Mouse (Mus musculus) ES-E14 (cell line): Measurements from ENCODE around the gene Mfge8. TPM values are rescaled to one million over a fixed set of nuclear protein-coding genes. Genes with fewer than 3 reads are reported as not detected.
A peak's percentile ranks its signal among the peaks of the same experiment; 100 is the strongest.

Experiments used
- DNase-seq: peaks from one replicate; pipeline ENCODE4 v3.0.0-alpha.2; 2013; ENCODE audit warnings: low read depth, low spot score
- H3K27ac ChIP-seq: 2 replicates; pipeline ENCODE4 v1.5.1; 2012; ENCODE audit warnings: low read depth, mild to moderate bottlenecking, low read length, moderate library complexity, mixed read lengths; ENCODE audit not compliant: poor library complexity, insufficient read depth, severe bottlenecking
- H3K36me3 ChIP-seq: 2 replicates; pipeline ENCODE4 v1.6.1; 2012; ENCODE audit warnings: mild to moderate bottlenecking, low read length, moderate library complexity, mixed read lengths; ENCODE audit not compliant: control insufficient read depth, poor library complexity, insufficient read depth, severe bottlenecking
- H3K4me1 ChIP-seq, 2 experiments: fragments of 150-350 bp in 1 of 2; sonication (generic) in 1 of 2; 2 replicates each; pipeline ENCODE4 v1.6.1; 2012; ENCODE audit warnings: low read length in 2 of 2, mild to moderate bottlenecking in 1 of 2, mixed read lengths in 1 of 2; ENCODE audit not compliant: control insufficient read depth in 2 of 2, insufficient read depth in 2 of 2, poor library complexity in 1 of 2
- H3K4me3 ChIP-seq, 2 experiments: fragments of 150-350 bp in 1 of 2; sonication (generic) in 1 of 2; 2 replicates each; pipeline ENCODE4 v1.5.1; 2012; ENCODE audit warnings: low read length in 2 of 2, low read depth in 1 of 2, mild to moderate bottlenecking in 1 of 2, mixed read lengths in 1 of 2; ENCODE audit not compliant: insufficient read depth in 1 of 2, poor library complexity in 1 of 2, severe bottlenecking in 1 of 2
- H3K9ac ChIP-seq: 2 replicates; pipeline ENCODE4 v1.6.1; 2012; ENCODE audit warnings: low read depth, mild to moderate bottlenecking, low read length, mixed read lengths; ENCODE audit not compliant: poor library complexity, insufficient read depth, severe bottlenecking
- H3K9me3 ChIP-seq: fragments of 150-350 bp; sonication (generic); 2 replicates; pipeline ENCODE4 v1.6.1; 2012; ENCODE audit warnings: low read depth, mild to moderate bottlenecking, low read length; ENCODE audit not compliant: control insufficient read depth, insufficient read depth
- CHD2 ChIP-seq: IDR thresholded peaks from 2 replicates; pipeline ENCODE4 v1.6.1; 2014; ENCODE audit warnings: mild to moderate bottlenecking, low read depth, low read length, inconsistent platforms
- HCFC1 ChIP-seq: IDR thresholded peaks from 2 replicates; pipeline ENCODE4 v1.6.1; 2012; ENCODE audit warnings: low read length, inconsistent platforms, borderline replicate concordance; ENCODE audit not compliant: insufficient read depth
- MAFK ChIP-seq: IDR thresholded peaks from 2 replicates; pipeline ENCODE4 v1.6.1; 2014; ENCODE audit warnings: mild to moderate bottlenecking, low read depth, low read length, inconsistent platforms; ENCODE audit not compliant: insufficient read depth
- ZC3H11A ChIP-seq: IDR thresholded peaks from 2 replicates; pipeline ENCODE4 v1.6.1; 2012; ENCODE audit warnings: low read depth, mild to moderate bottlenecking, inconsistent platforms, low read length, borderline replicate concordance
- ZNF384 ChIP-seq: IDR thresholded peaks from 2 replicates; pipeline ENCODE4 v1.6.1; 2012; ENCODE audit warnings: low read depth, low read length, inconsistent platforms
- in situ Hi-C, 2 experiments: fragments of 600-800 bp; cut with MboI; formaldehyde crosslinking; loops; one replicate each; pipeline ENCODE4 v1.15.1; 2025; ENCODE audit warnings: low sequenced_read_pairs in 2 of 2, inconsistent platforms in 1 of 2; ENCODE audit not compliant: unreplicated experiment in 2 of 2
- total RNA-seq: library from RNA; depleted of rRNA; stranded (reverse); fragments of 300-350 nt; gene quantifications from 2 replicates; pipeline ENCODE4 v1.2.3, GENCODE M21; 2012

Gene Mfge8
- total RNA-seq, 1 experiment: 412 TPM

DNA sequence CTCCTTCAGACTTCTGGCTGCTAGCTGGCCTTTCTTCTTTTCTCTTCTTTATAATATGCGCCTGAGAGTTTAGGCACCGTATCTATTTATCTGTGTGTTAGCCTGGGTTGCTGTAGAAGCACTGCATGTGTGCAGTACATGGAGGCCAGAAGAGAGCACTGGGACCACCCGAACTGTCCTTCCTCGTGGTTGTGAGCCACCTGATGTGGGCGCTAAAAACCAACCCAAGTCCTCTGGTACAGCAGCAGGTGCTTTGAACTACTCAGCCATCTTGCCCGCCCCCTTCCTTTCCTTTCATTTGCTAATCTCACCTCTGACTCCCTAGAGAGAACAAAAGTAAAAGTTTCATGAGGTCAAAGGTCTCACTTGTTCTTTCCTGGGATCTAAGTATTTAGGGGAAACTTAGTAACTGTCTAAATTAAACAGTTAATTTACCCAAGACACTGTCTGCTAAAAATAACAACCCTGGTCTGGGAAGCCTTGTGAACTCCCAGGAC is 9.5 kb downstream of the Mfge8 start:
- Histone ChIP-seq H3K4me1 (peaks cover 11 to 20% of the 10 kb centered on the region in 2 experiments), H3K4me3 (no peak overlapping the region), H3K9ac (no peak overlapping the region), H3K9me3 (no peaks in the 10 kb centered on the region), H3K36me3 (peaks cover 35% of the 10 kb centered on the region), H3K27ac (0 out of 2 replicates have a peak overlapping the region, but pooled peaks have one; percentile 29)
- in situ Hi-C loops: loop anchor here (5.0 to 25.0 kb wide), 2 partner anchors 88 to 223 kb away; no protein-coding TSS in a partner anchor
- DNase-seq: peak; percentile 78
- TF ChIP-seq HCFC1: no peak
- TF ChIP-seq MAFK: no peak
- no peak for TF ChIP-seq ZNF384
- TF ChIP-seq ZC3H11A: no peak
- TF ChIP-seq CHD2: no peak

DNA sequence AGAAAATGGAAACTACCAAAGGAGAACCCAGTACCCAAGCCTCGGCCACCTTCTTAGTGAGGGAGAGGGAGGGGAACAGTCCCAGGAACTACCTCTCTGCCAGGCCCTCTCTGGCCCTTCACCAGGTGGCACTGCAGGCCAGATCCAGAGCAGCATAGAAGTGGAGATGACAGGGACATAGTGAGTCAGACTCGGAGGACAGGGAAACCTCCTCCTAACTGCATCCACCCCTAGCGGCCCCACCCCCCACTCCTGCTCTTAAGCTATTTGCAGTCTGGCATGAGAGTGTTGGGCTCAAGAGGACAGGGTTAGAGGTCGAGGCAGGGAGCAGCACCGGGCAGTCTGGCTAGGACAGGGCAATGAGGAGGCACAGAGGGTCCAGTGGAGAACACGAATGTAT is 15.5 kb downstream of the Mfge8 start:
- in situ Hi-C loops: loop anchor here (25.0 kb wide), 1 partner anchor 229 kb away; no protein-coding TSS in a partner anchor
- DNase-seq: no peak
- peaks cover 2 to 17% of the 10 kb centered on the region in 2 experiments; a peak in 3 of 4 replicates for H3K4me1 ChIP-seq
- peaks cover 20% of the 10 kb centered on the region for H3K36me3 ChIP-seq
- no peak overlapping the region for H3K27ac ChIP-seq
- no peak overlapping the region for H3K9ac ChIP-seq
- H3K9me3 ChIP-seq: no peaks in the 10 kb centered on the region
- TF ChIP-seq CHD2 (no peak), ZNF384 (peak; percentile 30; the same call in 1 of the 2 replicates)
- no peak overlapping the region for H3K4me3 ChIP-seq

DNA sequence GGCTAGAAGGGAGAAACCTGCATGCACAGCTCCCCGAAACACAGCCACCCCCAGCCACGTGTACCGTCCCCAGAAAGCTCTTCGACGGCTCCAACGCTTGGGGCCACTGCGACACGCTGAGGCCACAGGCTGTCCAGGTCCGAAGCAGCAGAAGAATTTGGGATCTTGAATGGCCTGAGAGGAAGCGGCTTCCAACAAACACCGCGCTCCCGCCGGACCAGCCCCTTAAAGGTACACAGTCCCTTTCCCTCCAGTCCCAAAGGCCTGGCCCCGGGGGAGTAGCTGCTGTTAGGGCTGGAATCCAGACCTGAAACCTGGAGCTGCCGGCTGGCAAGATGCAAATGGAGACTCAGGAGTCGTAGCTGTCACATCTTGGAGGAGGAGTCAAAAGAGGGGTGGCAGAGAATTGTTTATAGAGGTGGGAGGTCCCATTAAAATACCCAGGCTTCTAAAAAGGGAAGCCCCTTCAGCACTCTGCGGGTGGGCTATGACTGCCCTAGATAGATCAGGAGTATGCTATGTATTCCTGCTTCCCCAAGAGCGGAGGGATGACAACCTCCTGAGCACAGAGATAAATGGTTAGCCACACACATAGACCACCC is 17.9 kb downstream of the Mfge8 start, which contains the start of gene Hapln3:
Gene Hapln3, minus strand, starts transcription at position 176 of the 602 bp plus-strand sequence.
- TF ChIP-seq ZNF384 (no peak), ZC3H11A (no peak), MAFK (no peak), CHD2 (no peak), HCFC1 (no peak)
- Histone ChIP-seq H3K4me1 (peaks cover 2 to 6% of the 10 kb centered on the region in 2 experiments; a peak in 2 of 4 replicates), H3K27ac (no peak within 1 kb of the TSS)

DNA sequence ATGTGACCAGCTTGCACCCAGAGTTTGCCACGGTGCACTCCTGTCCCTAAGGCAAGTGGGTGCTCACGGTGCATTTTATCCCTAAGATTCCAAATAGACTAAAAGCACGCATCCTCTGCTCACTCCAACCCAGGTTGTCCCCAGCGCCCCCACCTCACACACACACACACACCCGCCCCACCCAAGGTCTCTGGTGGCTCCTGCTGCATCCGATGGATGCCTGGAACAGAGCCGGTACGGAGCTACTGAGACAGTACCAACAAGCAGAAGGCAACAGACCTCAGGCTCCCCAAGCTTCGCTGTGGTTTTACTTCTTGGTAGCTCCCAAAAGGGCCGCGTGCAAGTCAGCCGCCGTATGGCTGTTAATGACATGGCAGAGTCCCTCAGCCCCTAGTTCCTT is 18.5 kb downstream of the Mfge8 start:
- peaks cover 13% of the 10 kb centered on the region for H3K36me3 ChIP-seq
- 0 out of 2 replicates have a peak overlapping the region, but pooled peaks have one; percentile 6 for H3K9ac ChIP-seq
- H3K4me3 ChIP-seq: peak overlapping the region in 1 of 2 experiments; percentile 22; a peak in 2 of 4 replicates
- no peak for TF ChIP-seq CHD2
- no peak for TF ChIP-seq HCFC1
- no peak for TF ChIP-seq ZC3H11A
- TF ChIP-seq ZNF384: no peak
- no peak for TF ChIP-seq MAFK
- no peak overlapping the region for H3K27ac ChIP-seq
- peaks cover 2 to 6% of the 10 kb centered on the region in 2 experiments; a peak in 2 of 4 replicates for H3K4me1 ChIP-seq
- no peak for DNase-seq
- H3K9me3 ChIP-seq: no peaks in the 10 kb centered on the region
- in situ Hi-C loops: loop anchor here (25.0 kb wide), 1 partner anchor 232 kb away; no protein-coding TSS in a partner anchor

More for the DNA sequence above, 17.9 kb downstream of the Mfge8 start, which contains the start of gene Hapln3:
- H3K9ac ChIP-seq: 0 out of 2 replicates have a peak within 1 kb of the TSS, but pooled peaks have one; percentile 6
- H3K36me3 ChIP-seq: peaks cover 17% of the 10 kb centered on the region
- DNase-seq: no peak
- in situ Hi-C loops: loop anchor here (25.0 kb wide), 1 partner anchor 231 kb away; no protein-coding TSS in a partner anchor
- H3K9me3 ChIP-seq: no peaks in the 10 kb centered on the region
- H3K4me3 ChIP-seq: peak within 1 kb of the TSS in 1 of 2 experiments; percentile 22; a peak in 2 of 4 replicates

DNA sequence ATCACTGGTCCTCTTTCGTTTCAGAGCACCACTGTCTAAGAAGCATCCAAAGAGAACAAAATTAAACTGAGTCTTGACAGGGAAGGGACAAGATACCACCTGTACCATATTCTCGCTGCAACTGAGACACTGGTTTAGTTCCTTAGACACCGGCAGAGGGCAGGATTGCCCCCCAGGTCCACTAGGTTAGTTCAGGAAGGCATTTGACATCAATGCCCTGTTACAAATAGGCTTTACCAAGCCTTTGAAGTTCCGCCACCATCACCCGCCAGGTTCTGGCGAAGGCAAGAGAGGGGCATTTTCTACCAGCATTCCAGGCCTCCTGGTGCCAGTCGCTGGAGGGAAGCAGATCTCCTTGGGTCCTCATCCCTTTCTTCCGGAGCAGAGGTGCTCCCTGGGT is 19.0 kb downstream of the Mfge8 start:
- Histone ChIP-seq H3K36me3 (peaks cover 13% of the 10 kb centered on the region), H3K9me3 (no peaks in the 10 kb centered on the region), H3K27ac (no peak overlapping the region), H3K9ac (no peak overlapping the region), H3K4me1 (peaks cover 2 to 6% of the 10 kb centered on the region in 2 experiments; a peak in 2 of 4 replicates), H3K4me3 (no peak overlapping the region)
- in situ Hi-C loops: loop anchor here (25.0 kb wide), 1 partner anchor 232 kb away; no protein-coding TSS in a partner anchor
- no peak for DNase-seq
- TF ChIP-seq MAFK (no peak), ZC3H11A (no peak), HCFC1 (no peak), ZNF384 (no peak), CHD2 (no peak)
